Mouse (Mus musculus): ENCODE measurements around the gene Rps6ka2.
"Not testable (repeated sequence)": the region's sequence is repeated elsewhere in the genome, so short reads cannot be mapped to it uniquely, and the experiment has no call there.

GRCm38 (mm10) chr17:7337381-7337780, 167.5 kb downstream of the Rps6ka2 start:
- not testable (repeated sequence) for TF ChIP-seq CTCF (IDR thresholded peaks at IDR 0.05; ENCODE audit: low read depth); EP300 (optimal IDR thresholded peaks at IDR 0.05)
